Mouse (Mus musculus) right cerebral cortex, adult 2 months (tissue): ENCODE measurements at regions not wholly inside any gene's neighbourhood (a gene's known extent, or its start where the extent isn't known, plus 50 kb on each side); places are given as distances from the start of the nearest gene placed in this dataset.

Experiments
- DNase-seq, 2 experiments: peaks; one replicate each; pipeline ENCODE4 v3.0.0; 2021 to 2022; ENCODE audit warnings: low spot score in 2 of 2

DNA sequence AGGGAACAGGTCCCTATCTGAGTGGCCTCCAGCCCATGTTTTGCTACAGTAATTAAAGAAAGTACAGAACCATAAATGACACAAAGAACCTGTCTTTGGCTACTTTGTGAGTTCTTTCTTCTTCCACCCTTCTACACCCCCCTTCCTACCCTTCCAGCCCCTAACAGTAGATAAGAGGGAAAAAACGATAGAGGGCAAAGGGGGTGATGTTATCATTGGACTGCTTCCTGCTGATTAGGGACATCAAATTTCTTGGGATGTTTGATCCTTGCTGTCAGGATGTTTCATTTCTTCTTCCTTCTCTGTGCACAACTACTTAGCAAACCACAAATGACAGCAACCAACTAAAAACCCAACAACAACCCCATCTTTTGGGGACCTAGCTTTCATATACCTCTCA is 232.5 kb upstream of the Rpl38 start:
- no peak for DNase-seq

DNA sequence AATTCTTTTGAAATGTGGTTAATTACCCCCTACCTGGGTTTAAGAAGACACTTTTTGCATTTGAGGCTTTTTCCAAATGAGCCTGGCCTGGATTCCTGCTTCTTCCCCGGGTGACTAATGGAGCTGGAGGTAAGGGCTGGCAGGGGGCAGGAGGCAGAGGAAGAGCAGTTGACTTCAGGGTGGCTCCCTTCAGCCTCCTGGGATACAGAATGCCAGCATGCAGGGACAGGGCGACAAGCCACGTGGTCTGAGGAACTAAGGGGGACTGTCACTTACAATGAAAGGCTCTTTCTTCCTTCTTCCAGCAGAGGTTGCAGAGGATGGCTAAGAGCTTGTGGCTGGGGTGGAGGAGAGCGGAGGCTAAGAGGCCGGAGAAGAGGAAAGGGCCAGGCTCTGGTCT is 234.8 kb upstream of the Rpl38 start:
- DNase-seq: no peak

DNA sequence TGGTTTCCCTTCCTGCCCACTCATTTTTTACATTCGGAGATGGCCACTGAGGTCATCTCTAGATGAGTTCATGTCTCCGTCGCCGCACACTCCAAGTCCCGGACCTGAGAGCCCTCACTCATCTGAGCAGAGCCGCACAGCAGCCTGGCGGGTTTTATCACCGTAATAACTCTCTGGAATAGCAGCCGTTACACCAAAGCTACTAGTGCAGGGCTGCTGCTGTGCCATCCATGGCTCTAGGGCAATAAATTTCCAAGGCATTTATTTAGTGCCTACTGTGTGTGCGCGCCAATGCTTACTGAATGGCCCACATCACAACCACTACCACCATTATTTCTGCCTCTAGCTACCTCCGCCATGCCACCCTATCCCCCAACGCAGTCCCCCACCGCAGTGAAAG is 242.9 kb upstream of the Rpl38 start:
- no peak for DNase-seq

DNA sequence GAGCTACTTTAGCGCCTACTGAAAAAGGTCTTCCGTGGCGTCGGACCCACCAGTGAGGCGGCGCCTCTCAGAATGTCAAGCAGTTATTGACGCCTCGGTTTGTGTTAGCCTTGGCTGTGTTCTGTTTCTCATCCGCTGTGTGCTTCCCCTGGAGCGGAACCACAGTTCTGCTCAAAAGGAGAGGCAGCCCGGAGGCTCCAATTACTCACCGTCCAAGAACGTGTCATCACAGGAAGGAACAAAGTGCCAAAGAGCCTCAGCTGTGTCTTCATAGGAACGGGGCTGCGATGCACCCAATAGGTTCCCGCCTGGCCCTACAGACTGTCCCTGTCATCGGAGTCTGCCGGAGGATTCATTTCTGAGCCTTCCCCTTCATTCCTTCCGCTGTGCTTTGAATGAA is 245.0 kb upstream of the Rpl38 start:
- DNase-seq: no peak

DNA sequence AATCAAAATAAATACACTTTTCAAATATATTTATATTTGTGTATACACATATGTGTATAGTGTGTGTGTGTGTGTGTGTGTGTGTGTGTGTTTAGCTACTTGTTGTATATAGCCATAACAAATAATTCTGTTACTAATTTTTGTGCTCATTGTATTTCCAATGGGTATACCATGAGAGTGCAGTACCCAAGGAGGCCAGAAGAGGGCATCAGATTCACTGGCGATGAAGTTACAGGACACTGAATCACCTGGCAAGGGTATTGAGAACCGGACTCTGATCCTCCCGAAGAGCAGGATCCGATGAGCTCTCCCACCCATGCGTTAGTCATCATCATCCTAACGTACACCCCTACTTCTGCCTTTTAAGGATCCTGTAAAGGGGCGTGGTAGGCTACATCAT is 249.3 kb upstream of the Rpl38 start:
- no peak for DNase-seq

DNA sequence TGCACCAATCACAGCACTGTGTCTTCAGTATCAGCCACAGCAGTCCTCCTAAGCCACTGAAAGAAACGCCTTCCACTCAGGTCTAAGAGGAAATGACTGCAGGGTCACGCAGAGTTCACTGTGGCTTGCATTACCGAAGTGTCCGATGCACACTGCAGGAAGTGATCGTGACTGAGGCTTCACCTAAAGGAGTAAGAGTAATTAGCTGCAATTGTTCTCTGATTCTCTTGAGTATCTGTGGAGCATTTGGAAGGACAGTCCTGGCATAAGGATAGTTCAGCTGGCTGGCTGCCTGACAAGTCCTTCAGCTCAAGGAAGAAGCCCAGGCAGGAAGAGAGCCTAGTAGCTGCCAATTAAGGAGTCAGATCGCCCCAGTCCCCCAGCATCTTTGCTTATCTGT is 252.2 kb upstream of the Rpl38 start:
- DNase-seq: no peak

DNA sequence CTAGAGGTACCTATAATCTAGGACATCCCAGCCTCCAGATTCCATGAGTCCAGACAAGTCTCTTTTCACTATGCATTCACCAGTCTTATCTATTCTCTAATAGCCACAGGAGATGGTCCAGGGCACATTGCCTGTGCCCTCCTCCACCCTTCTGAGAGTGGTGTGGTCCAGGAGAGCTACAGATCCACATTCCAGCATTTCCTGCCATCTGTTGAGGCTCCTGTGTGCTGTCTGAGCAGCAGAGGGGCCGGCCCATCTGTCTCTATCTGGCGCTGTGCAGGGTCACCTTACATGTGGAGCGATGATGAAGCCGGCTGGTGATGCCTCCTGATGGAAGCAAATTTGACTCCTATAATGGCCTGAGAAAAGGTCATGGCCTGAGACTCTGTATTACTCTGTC is 263.9 kb upstream of the Rpl38 start:
- DNase-seq: no peak

DNA sequence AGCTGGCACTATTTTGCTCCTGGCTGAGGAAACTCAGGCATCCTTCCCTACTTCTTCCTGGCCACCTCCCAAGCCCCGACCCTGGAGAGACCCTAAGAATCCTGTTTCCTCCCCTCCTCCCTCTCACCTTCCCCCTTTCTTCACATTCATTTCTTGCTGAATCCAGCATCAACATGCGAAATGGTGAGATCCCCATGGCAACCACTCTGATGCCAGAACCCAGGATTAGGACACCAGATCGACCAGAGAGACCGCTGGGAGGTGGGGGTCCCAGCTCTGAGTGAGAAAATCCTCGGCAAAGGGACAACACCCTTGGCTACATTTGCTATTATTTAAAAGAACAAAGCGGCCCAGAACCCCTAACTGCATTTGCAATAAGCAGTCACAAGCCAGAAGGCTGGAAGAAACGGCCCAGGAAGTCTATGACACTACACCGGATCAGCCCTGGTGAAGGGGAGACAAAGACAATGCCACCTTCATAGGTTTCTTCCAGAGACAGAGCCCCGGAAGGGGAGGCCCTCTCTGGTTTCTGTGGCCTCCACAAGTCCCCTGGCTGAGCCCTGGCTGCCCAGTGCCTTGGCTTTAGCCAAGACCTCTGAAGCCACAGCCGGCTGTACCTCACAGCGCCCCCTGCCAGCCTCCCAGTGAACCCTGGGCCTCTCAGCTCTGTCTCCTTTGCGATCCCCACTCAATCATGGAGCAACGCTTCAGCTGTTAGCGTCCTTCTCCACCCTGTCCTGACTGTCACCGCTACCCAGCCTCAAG is 265.6 kb upstream of the Rpl38 start:
- DNase-seq: peak; percentile 6 to 8

DNA sequence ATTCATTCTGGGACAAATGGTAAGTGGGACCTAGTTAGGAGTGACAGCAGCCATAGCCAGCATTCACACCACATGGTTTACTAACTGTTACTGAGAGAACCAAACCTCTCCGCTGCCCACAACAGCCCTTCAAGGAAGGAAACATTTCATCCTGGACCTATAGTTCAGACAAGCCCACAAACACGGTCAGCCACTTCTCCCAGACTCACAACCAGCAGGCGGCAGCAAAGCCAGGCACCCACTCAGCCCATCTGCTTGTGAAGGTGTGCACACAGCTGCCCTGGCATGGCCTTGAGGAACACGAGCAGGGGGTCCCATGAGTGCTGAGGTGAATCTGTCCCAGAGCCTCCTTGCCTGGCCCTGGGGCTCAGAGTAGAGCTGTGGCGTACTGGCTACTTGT is 267.6 kb upstream of the Rpl38 start:
- DNase-seq: no peak

DNA sequence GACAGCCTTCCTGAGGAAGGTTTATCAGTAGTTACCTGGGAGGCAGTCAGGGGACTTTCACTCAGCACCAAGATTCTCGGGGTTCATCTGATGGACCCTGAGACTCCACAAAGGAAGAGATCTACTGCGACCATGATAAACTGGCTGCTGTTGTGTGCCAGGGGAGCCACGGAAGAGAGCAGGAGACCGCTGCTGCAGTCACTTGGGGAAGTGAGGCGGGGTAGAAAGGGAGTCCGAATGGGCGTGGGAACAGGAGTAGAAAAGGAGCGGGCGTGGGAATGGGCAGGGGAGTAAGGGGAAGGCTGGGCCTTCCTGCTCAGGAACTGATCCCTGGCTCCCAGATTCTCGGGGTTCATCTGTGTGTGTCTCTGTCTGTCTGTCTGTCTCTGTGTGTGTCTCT is 276.2 kb upstream of the Rpl38 start:
- DNase-seq: no peak

DNA sequence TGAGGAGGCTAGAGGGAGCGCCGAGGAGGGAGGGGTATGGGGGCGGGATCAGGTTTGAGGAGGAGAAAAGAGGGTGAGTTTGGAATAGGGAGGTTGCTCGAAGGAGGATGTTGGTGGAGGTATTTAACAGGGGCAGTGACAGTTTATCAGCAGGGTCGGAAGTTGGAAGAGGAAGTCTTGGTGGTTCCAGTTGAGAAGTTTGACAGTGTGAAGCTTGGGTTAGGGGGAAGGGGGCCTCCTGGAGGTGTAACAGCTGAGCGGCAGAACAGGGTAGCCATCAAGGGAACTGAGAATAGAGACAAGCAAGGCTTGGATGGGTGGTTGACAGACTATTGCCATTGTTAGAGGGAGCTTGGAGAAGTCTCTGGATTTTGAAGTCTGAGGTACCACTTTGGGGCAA is 276.8 kb upstream of the Rpl38 start:
- DNase-seq: no peak

DNA sequence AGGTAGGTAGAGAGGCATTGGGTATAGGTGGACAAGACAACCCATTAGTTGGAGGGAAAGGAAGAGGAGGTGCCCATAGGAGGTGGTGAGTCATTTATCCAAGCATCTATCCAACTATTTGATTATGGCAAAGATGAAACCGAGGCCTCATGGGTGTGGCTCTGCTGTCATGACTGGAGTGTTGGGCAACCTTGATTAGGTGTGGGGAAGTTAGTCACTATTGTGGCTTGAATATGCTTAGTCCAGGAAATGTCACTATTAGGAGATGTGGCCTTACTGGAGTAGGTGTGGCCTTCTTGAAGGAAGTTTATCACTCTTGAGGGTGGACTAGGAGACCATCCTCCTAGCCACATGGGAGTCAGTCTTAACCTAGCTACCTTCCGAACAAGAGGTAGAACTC is 281.2 kb upstream of the Rpl38 start:
- DNase-seq: no peak

DNA sequence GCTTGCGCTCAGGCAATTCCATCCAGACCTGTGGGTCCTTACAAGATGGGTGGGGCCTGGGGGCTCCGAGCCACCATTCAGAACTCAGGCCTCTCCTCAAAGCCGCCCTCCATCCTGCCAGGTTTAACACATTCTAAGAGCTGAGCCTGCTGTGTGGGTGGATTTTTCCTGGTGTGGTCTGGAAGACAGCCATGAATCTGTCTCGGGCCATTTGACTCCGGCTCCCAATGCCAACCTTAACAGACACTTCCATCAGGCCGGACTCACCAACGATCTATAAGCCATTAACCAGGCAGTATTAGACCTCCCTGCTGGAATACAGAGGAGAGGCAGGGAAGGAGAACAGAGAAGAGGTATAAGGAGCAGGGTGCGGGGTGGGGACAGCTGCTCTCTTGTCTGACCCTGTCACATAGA is 288.9 kb upstream of the Rpl38 start:
- DNase-seq: no peak

DNA sequence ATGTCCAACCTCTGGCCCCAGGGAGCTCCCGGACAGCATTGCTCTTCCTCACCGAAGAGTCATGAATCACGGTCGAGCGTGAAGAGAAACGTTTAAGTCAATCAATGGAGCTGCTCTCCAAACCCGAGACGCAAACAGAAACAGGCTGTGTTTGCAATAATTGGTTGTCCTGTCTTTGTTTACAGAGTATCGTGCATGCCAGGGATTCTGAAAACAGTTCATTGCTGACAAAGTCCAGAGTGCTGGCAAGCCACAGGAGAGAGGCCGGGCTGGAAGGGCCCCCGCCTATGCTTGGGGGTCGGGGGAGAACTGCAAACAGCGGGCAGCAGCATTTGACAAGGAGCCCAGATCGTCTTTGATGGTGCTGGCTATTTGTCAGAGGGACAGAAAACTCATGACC is 292.4 kb upstream of the Rpl38 start:
- no peak for DNase-seq

DNA sequence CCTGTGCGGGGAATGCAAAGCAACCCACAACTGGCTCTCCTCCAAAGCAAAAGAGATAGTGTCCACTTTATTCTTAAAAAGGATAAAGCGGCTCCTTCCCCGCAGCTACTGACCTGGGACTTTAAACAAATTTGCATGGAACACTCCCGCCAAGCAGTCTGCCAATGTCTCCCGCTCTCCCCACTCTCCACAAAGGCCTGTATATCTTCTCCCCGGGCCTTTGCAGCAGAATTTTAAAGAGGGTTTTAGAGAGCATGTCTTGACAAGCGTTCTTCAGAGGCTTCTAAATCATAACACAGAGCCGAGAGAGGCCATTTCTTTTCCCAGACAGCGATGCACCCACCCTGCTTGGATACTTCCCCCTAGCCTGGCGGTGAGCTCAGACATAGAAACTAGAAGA is 297.6 kb upstream of the Rpl38 start:
- DNase-seq: no peak

DNA sequence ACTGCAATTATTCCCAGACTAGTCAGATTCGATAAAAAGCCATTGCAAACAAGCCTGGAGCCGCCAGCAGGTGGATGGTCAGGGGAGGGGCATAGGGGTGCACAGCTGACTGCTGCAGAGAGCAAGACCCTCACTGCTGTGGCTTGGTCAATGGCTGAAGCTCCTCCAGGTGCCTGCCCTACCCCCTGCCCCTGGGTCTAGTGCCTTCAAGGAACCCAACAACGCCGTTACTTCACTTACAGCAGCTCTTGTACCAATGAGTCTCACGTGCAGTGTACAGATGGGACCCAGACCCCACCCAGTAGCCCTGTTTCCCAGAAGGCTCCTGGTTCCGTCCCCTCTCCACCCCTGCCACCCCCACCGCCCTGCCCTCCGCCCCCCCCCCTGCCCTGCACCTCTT is 300.5 kb upstream of the Rpl38 start:
- DNase-seq: no peak

DNA sequence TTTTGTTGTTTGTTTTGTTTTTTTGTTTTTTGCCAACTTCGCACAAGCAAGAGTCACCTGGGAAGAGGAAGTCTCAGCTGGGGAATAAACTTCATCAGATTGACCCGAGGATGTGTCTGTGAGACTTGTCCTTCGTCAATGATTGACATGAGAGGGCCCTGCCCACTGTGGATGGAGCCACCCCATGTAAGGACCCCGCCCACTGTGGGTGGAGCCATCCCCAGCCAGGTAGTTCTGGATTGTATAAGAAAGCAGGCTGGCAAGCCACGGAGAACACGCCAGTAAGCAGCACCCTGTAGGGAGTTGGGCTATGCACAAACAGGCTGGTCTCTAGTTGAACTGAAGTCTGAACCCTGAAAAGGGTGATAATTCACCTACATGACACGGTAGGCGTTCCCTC is 294.1 kb upstream of the Sdk2 start:
- no peak for DNase-seq

DNA sequence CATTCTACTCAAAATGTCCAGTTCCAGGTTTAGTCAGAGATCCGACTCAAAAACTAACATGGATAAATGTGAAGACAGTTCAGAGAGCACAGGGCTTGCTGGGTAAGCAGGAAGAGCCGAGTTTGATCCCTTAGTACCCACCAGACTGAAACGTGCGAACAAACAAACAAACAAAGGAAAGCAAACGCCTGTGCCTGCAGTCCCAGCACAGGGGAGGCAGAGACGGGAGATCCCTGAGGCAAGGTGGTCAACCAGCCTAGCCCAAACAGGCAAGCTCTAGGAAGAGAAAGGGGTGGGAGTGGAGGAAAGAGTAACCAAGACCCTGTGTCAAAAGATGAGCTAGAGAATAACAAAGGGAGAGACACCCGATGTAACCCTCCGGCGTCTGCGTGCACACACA is 293.5 kb upstream of the Sdk2 start:
- DNase-seq: no peak

DNA sequence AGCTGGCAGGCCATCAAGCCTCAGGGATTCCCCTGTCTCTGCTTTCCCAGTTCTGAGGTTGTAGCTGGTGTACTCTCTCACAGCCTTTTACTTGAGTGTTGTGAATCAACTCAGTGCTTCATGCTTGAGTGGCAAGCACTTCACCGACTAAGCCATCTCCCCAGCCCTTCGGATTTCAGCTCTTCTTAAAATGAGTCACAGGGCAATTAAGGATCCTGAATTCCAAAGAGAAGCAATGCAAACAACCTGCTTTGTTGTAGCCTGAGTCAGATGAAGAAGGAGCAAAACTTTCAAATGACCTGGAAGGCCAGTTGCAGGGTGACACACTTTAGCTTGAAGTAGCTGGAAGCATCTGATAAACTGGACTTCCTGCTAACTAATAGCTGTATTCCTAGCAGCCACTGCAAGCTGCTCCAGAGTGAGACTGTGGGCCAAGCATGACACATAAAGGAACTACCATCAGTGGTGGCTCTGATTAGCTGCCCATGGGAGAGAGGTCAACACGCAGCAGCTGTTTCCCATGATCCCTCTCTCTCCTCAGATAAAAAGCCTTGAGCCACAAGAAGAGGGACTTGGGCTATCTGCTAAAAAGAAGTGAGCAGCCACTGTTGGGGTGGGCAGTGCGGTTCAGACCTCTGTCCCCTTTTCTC is 285.4 kb upstream of the Sdk2 start:
- DNase-seq: no peak

DNA sequence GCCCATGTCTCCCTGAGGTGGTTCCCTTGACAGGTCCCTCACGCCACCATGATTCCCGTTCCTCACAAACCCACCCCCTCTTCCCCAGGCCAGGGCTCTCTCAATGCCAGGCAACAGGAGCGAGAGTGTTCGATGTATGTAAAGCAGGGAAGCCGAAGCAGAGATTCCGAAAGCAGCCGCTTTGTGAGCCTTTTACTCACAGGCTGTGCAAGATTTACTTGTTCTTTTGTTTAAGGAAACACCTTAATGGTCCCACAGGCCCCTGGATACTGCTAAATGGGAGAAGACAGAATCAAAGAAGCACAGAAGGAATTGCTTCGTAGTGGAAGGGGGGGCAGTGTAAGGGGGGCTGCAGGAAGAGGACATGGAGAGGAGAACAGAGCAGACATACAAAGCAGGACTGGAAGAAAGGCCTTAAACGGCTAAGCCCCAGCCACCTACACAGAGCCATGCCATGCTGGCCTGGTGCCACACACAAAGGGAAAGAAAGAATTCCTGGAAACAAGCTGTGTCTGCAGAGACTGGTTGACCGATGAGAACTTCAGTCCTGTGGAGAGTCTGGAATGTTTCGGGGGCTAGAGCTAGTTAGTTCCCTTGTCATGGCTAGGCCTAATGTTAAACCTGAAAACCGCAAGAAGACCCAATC is 270.1 kb upstream of the Sdk2 start:
- no peak for DNase-seq

DNA sequence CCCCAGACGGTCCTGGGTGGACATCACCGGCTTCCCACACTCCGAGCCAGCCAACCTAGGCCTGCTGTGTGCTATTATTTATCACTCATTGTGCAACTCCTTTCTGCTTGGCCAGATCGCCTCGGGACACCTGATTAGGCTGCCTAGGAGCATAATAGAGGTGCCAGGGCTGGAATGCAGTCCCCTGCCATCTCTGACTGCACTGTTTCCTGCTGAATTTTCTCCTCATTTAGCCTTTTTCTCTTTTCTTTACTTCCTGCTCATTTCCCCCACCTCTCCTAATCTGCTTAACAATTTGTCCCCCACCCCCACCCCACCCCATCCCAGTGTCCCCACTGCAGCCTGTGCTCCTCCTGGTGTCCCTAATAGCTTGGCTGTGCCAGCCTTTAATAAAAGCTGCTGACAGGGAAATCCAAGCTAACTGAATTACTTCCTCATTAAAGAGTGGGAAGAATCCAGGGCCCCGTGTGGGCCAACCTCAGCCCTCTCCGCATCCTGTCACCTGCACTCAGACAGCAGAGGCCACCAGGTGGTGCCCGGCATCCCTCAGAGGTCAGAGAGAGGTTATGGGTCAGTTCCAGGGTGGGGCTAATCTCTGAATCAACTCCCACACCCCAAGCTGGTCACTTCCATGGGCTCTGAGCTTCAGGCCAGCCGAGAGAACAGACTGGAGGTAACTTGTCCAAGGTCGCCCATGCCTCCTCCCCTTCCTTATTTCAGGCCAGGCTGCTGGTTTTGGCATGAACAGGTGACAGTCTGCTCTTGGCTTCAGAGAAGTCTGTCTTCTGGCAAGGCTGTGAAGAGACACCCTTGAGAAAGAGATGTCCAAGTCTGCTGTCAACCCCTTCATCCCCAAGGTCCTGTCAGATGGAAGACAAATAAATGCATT is 269.3 kb upstream of the Sdk2 start:
- DNase-seq: no peak

DNA sequence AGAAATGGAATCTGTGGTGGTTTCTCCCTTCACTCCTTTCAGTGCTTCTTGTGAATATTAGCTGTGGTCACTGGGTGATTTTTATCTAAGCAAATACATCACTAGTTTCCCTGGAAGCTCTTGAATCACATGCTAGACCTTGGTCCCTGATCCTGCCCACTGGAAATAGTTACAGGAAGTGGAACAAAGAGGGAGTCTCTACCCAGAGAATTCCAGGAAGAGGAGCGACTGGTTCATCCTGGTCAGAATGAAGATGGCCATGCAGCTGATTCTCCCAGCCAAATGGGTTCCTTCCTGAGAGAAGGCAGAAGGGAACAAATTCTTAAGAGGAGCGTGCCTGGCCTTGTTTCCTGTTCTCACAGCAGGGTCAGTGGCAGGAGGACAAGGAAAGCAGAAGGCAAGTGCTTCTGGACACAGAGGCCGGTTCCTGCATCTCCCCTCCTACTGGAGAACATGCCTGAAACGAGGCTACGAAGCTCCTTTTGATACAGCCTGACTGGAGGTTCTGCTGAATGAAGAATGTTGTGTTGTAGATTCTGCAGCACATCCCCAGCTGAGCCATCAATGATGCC is 264.8 kb upstream of the Sdk2 start:
- no peak for DNase-seq
